Mouse (Mus musculus) frontal cortex, postnatal 36 days (tissue): ENCODE data around the gene Abl1.

Source experiments
- DNase-seq, 2 experiments: peaks; one replicate each; pipeline ENCODE4 v3.0.0; 2022; ENCODE audit warnings: low spot score in 2 of 2

The Abl1 gene

DNA sequence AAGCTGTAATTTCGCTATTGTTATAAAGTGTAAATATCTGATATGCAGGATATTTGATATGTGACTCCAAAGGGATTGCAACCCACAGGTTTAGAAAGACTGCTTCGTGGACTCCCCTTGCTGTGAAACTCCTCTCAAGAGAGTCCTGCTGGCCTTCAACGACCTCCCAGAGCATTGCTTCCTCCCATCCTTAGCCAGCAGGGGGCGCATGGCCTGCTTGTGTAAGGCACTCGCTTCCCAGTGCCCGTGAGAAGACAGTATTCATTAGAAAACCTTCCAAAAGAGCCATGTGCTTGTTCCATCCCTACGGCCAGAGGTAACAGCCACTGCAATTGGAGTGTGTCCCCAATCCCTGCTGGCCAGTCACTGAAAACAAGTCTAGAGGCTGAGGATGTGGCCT is 98.9 kb downstream of the Abl1 start:
- peak; percentile 75 to 76 for DNase-seq

DNA sequence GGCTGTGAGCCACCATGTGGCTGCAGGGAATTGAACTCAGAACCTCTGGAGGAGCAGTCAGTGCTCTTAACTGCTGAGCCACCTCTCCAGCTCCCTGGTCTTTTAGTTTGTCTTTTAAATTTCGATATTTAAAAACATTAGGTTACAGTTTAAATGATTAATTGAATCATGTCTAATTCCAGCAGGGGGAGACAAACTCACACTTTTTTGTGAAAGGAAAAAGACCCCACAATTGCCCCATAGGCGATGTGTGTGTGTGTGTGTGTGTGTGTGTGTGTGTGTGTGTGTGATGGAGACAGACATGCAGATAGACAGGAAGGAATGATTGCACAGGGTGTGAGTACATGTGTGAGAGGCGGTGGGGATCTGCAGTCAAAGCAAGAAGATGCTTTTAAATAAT is 100.1 kb downstream of the Abl1 start:
- DNase-seq, result no peak

GRCm38 (mm10) chr2:31789215-31789614 is 101.0 kb downstream of the Abl1 start:
- no peak for DNase-seq

DNA sequence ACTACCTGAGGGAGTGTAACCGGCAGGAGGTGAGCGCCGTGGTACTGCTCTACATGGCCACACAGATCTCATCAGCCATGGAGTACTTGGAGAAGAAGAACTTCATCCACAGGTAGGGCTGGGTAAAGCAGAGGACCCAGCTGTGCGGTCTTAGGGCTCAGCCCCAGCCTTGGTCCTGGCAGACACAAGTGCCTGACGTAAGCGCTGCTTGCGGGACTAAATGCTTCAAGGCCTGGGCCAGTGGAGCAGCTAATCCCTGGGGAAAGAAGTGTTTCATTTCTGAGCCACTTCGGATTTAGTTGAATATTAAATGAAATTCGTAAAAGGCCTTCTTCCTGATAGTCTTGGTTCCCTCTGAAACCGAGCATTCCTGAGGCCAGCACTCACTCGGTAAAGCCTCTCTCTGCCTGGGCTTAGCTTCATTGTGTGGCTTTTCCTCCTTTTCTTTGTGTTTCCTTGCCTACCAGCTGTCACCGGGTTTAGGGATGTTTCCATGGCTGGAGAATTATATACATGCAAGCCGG is 102.6 kb downstream of the Abl1 start:
- DNase-seq, result no peak

DNA sequence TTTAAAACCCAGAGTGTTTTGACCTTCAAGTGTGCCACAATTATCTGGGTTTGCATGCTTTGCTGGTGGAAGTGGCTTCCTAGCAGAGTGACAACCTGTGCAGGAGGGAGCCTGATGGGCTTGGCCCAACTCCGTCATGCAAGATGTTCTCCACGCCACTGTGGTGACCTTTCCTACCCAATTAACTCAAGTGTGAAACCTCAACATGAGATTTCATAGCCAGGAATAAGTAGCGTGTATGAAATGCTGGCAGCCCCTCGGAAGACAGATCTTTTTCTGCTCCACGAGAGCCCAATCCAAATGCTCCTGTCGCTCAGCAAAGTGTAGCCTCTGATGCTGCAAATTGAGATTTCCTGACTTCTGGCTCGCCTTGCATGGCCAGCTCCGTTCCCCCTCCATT is 103.1 kb downstream of the Abl1 start:
- no peak for DNase-seq

DNA sequence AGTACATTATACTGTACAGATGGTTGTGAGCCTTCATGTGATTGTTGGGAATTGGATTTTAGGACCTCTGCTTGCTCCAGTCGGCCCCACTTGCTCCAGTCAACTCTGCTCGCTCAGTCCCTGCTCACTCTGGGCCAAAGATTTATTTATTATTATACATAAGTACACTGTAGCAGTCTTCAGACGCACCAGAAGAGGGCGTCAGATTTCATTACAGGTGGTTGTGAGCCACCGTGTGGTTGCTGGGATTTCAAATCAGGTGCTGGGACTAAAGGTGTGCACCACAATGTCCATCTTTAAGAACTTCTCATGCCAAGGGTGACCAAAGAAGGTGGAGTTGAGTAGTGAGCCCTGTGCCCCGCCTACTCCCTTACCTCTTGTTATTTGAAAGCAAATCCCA is 104.4 kb downstream of the Abl1 start:
- no peak for DNase-seq

DNA sequence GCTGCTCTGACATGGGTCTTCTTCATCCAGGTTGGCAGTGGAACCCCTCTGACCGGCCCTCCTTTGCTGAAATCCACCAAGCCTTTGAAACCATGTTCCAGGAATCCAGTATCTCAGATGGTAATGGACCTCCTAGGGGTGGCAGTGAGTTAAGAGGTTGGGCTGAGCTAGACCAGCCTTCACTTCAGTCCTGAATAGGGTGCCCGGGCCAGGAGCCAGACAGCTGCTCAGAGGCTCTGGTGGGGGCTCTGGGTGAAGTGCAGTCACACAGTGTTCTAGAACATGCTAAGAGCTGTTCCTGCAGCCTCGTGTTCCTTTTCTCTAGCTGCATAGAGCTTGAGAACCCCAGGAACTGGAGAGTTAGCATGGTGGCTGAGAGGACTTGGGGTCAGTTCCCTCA is 108.8 kb downstream of the Abl1 start:
- DNase-seq, result no peak

DNA sequence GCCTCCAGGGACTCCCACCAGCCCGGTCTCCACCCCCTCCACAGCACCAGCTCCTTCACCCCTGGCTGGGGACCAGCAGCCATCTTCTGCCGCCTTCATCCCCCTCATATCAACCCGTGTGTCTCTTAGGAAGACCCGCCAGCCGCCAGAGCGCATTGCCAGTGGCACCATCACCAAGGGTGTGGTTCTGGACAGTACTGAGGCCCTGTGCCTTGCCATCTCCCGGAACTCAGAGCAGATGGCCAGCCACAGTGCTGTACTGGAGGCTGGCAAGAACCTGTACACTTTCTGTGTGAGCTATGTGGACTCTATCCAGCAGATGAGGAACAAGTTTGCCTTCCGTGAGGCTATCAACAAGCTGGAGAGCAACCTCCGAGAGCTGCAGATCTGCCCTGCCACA is 113.2 kb downstream of the Abl1 start:
- no peak for DNase-seq

DNA sequence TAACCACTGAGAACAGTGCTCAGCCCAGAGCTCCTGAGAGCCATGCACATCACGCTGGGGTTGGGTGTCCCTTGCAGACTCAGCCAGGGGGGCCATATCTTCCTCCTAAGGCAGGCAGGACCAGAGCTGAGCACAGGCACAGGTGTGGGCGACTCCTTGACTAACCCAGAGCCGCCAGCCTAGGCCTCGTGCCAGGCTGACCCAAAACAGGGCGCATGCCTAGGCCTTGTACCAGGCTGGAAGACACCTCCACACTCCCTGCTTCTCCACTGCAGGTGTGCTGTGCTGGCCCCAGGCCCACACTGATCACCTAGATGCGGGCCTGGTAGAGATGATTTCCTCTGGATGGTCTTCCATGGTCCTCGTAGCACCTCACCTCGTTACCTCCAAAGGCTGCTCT is 114.6 kb downstream of the Abl1 start:
- DNase-seq, result no peak

- DNase-seq, result no peak
Observed at GRCm38 (mm10) chr2:31803480-31803879, 115.3 kb downstream of the Abl1 start.

GRCm38 (mm10) chr2:31806639-31807382 is 118.6 kb downstream of the Abl1 start:
- no peak for DNase-seq

GRCm38 (mm10) chr2:31808410-31809357 is 120.5 kb downstream of the Abl1 start:
- no peak for DNase-seq

DNA sequence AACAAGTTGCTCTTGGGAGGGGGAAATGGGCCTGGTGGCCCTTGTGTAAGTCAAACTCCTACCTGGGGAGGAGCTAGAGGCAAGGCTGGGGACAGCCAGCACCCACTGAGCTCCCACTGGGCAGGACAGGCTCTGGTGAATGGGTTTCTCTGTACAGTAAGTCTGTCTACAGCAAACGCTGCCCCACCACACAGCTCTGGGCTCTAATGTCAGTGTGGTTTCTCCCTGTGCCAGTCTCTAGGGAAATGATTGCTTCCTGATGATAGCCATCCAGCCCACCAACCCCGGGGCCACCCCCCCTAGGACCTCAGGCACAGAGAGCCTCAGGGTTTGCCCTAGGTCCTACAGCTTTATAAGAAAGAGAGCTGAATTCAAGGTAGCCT is 121.2 kb downstream of the Abl1 start:
- no peak for DNase-seq

- no peak for DNase-seq
Observed at GRCm38 (mm10) chr2:31810444-31810843, 122.3 kb downstream of the Abl1 start, which contains the start of gene Qrfp. Qrfp (minus strand) TSS chr2:31810580.

GRCm38 (mm10) chr2:31811086-31811958 is 123.1 kb downstream of the Abl1 start:
- no peak for DNase-seq

DNA sequence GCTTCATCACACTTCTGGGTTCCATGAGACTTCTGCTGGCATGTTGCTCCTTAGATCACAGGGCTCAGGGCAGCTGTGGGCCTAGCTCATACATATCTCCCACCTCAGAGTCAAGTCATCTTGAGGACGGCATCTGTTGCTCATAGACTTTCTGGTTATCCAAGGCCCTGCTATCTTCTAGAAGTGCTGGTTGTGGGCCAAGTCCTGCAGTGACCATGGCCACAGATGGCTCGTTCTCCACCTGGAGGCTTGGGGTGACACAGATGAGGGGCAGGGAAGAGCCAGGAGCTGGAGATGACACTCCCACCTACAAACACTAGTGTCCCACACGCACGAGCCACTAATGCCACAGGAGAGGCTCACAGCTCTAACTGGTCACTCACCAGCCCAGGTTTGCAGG is 125.5 kb downstream of the Abl1 start:
- no peak for DNase-seq

- DNase-seq, result peak; percentile 57 to 69
Observed at GRCm38 (mm10) chr2:31814699-31815098, 126.5 kb downstream of the Abl1 start.

- peak; percentile 61 to 65 for DNase-seq
Observed at GRCm38 (mm10) chr2:31815367-31815766, 127.2 kb downstream of the Abl1 start.

DNA sequence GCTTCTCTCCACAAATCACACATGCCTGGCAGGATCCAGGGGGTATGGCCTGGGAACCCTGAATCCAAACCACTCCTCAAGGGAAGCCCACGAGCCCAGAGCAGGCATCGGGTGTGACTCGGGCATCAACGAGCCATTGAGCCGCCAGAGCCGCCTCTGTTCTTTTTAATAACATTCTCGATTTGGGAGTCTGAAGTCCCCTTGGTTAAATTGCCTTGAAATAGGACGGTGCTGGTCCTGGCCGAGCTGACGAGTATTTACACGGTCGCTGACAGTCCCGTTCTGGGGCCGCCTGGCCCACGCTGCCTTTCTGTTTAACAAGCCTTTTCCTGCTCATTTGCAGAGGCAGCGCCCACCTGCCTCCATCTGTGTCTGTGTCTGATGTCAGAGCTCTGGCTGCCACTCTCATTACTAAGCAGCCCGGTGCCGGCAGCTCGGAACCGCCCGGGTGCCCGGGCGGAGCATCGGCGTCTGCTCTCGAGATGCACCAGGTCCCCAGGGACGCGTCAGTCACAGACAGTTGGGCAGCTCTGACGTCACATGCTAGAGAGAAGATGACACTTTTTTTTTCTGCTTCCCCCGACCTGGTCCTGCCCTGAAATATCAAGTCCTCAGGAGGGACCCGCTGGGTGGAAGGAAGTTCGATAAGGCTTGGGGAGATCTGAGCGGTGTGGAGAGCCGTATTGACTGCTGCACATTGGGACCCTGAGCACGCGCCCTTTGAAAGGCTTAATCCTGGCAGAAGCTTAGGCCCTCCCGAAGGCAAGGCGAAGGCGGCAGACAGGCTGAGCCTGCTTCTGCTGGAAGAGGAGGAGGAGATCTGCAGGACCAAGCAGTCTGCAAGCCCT is 134.6 kb downstream of the Abl1 start:
- peak; percentile 71 to 85 for DNase-seq

- no peak for DNase-seq
Observed at GRCm38 (mm10) chr2:31823933-31824730, 136.0 kb downstream of the Abl1 start.
